Mouse (Mus musculus): Measurements from ENCODE around the gene Acsm3.
"Not testable (repeated sequence)": the region's sequence is repeated elsewhere in the genome, so short reads cannot be mapped to it uniquely, and the experiment has no call there.

The Acsm3 gene

GRCm38 (mm10) chr7:119760527-119760951 lies at the start of gene Acsm3:
Gene Acsm3, plus strand, starts transcription at chr7:119760923.
- DNase-seq (ENCODE audit: low spot score in 2 of 2) = no peak

GRCm38 (mm10) chr7:119714111-119714510 lies 46.6 kb upstream of the Acsm3 start:
- no peak for DNase-seq (ENCODE audit: low spot score in 2 of 2)

GRCm38 (mm10) chr7:119720253-119720946 lies 40.3 kb upstream of the Acsm3 start, which contains the start of gene Thumpd1:
Gene Thumpd1, minus strand, starts transcription at chr7:119720798.
- peak; percentile 80 to 87 for DNase-seq (ENCODE audit: low spot score in 2 of 2)

GRCm38 (mm10) chr7:119720947-119721310 lies 39.8 kb upstream of the Acsm3 start:
- no peak for DNase-seq (ENCODE audit: low spot score in 2 of 2)

GRCm38 (mm10) chr7:119727621-119728020 lies 33.1 kb upstream of the Acsm3 start:
- no peak for DNase-seq (ENCODE audit: low spot score in 2 of 2)

GRCm38 (mm10) chr7:119731262-119731661 lies 29.5 kb upstream of the Acsm3 start:
- not testable (repeated sequence) for DNase-seq (ENCODE audit: low spot score in 2 of 2)

GRCm38 (mm10) chr7:119738877-119739276 lies 21.8 kb upstream of the Acsm3 start:
- no peak for DNase-seq (ENCODE audit: low spot score in 2 of 2)

GRCm38 (mm10) chr7:119739798-119740468 lies 20.8 kb upstream of the Acsm3 start:
- not testable (repeated sequence) for DNase-seq (ENCODE audit: low spot score in 2 of 2)

- no peak for DNase-seq (ENCODE audit: low spot score in 2 of 2)
These were observed 16.4 kb upstream of the Acsm3 start for GRCm38 (mm10) chr7:119744321-119744720.

GRCm38 (mm10) chr7:119745869-119746268 lies 14.9 kb upstream of the Acsm3 start:
- DNase-seq (ENCODE audit: low spot score in 2 of 2) = no peak

GRCm38 (mm10) chr7:119748761-119749160 lies 12.0 kb upstream of the Acsm3 start:
- no peak for DNase-seq (ENCODE audit: low spot score in 2 of 2)

GRCm38 (mm10) chr7:119749942-119750341 lies 10.8 kb upstream of the Acsm3 start:
- no peak for DNase-seq (ENCODE audit: low spot score in 2 of 2)

- DNase-seq (ENCODE audit: low spot score in 2 of 2) = no peak
These were observed 7.0 kb upstream of the Acsm3 start for GRCm38 (mm10) chr7:119753696-119754095.

- DNase-seq (ENCODE audit: low spot score in 2 of 2) = no peak
These were observed 1.5 kb downstream of the Acsm3 start for GRCm38 (mm10) chr7:119762166-119762697.

GRCm38 (mm10) chr7:119764377-119764776 lies 3.7 kb downstream of the Acsm3 start:
- no peak for DNase-seq (ENCODE audit: low spot score in 2 of 2)

GRCm38 (mm10) chr7:119766996-119767395 lies 6.3 kb downstream of the Acsm3 start:
- no peak for DNase-seq (ENCODE audit: low spot score in 2 of 2)

GRCm38 (mm10) chr7:119769895-119770294 lies 9.2 kb downstream of the Acsm3 start:
- DNase-seq (ENCODE audit: low spot score in 2 of 2) = no peak

GRCm38 (mm10) chr7:119783453-119783852 lies 22.7 kb downstream of the Acsm3 start:
- peak in 1 of 2 experiments; percentile 57 for DNase-seq (ENCODE audit: low spot score in 2 of 2)

- no peak for DNase-seq (ENCODE audit: low spot score in 2 of 2)
These were observed 24.2 kb downstream of the Acsm3 start for GRCm38 (mm10) chr7:119784908-119785307.

GRCm38 (mm10) chr7:119789024-119789423 lies 28.3 kb downstream of the Acsm3 start:
- no peak for DNase-seq (ENCODE audit: low spot score in 2 of 2)

- peak; percentile 74 to 80 for DNase-seq (ENCODE audit: low spot score in 2 of 2)
These were observed 33.0 kb downstream of the Acsm3 start, which contains the start of the genes Rexo5 and Eri2 for GRCm38 (mm10) chr7:119793586-119794250. Gene Rexo5, plus strand, starts transcription at chr7:119794006. Gene Eri2, minus strand, starts transcription at chr7:119794058.

- no peak for DNase-seq (ENCODE audit: low spot score in 2 of 2)
These were observed 33.5 kb downstream of the Acsm3 start for GRCm38 (mm10) chr7:119794251-119794638.
